Mouse (Mus musculus) adrenal gland, postnatal 10 days (tissue): Measurements from ENCODE around the gene H13. TPM values are rescaled to one million over a fixed set of nuclear protein-coding genes. Genes with fewer than 3 reads are reported as not detected.

Experiments used
- DNase-seq: peaks from one replicate; pipeline ENCODE4 v3.0.0; 2021; ENCODE audit warnings: mixed read lengths
- total RNA-seq, 2 experiments: library from RNA; stranded (reverse); gene quantifications; 2 replicates each; pipeline ENCODE4 v1.2.3; 2021

Gene H13
- total RNA-seq, 2 experiments from 2014 or later = 105 to 125 TPM

DNA sequence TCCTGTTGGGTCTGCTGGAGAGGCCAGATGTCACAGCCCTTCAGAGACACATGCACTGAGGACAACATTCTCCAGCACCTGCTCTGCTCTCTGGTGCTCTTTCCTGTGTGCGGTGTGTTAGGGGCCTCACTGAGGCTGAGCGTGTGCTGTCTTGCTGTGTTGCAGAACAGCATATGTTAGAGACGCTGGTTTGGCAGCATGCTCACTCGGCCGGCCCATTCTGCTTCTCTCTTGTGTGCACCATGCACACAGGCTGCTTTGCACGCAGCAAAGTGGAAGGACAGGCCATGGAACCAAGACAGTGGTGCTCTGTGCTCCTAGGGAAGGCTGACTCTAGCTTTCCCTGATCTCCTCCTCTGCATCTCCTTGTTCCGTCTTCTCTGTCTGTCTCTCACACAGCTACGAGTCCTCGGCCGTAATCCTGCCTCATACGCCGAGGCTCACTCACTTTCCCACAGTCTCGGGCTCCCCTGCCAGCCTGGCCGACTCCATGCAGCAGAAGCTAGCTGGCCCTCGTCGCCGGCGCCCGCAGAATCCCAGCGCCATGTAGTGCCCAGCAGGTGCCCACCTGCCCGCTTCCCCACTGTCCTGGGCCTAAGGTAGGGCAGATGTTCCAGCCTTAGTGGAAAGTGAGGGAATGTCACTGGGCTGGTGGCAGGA is 34.5 kb downstream of the H13 start:
- no peak for DNase-seq

GRCm38 (mm10) chr2:152704256-152704605 is 35.0 kb downstream of the H13 start:
- DNase-seq = no peak

GRCm38 (mm10) chr2:152704811-152705370 is 35.6 kb downstream of the H13 start:
- DNase-seq = no peak

- DNase-seq = peak; percentile 79
Measured at GRCm38 (mm10) chr2:152705993-152706571, 36.8 kb downstream of the H13 start.

DNA sequence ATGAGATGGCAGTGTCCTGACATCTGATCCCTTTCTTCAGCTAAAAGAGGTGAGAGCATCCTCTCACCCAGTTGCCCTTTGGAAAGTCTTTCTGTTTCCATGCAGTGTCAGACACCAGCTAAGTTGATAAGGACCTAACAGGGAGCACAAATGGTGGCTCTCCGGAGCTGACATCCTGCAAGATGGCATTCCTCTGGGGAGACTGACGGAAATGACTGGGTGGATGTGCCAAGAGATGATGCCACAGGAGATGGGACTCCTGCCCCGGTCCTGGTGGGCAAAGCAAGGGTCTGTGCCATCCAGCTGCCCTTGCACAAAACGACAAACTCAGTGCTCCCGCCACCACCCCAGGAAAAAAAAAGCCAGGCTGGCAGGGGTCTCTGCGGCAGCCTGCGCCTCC is 37.9 kb downstream of the H13 start:
- DNase-seq = no peak

GRCm38 (mm10) chr2:152707627-152708026 is 38.4 kb downstream of the H13 start:
- peak; percentile 96 for DNase-seq

- no peak for DNase-seq
Measured at GRCm38 (mm10) chr2:152709066-152709465, 39.8 kb downstream of the H13 start.

DNA sequence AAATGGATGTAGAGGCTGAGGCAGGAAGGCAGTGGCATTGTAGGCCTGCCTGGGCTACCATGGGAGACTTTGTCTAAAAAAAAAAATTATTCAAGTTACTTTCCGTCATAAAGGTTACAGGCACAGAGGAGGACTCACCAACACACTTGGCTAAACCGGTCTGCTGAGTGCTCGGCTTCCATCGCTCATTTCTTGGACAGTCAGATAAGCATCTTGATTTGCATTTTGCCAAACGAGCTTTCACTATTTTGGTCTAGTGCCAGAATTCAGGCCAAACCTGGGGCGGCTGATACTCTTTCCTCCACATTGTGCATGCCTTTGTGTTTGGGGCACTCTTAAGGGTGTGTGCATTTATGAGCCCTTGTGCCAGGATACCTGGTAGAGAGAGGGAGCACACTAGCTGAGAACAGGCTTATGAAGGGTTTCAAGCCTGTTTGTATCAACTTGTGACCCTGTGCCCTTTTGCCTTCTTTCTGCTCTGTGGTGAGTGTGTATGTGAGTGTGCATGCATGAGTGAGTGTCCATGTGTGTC is 47.0 kb downstream of the H13 start:
- DNase-seq = no peak

DNA sequence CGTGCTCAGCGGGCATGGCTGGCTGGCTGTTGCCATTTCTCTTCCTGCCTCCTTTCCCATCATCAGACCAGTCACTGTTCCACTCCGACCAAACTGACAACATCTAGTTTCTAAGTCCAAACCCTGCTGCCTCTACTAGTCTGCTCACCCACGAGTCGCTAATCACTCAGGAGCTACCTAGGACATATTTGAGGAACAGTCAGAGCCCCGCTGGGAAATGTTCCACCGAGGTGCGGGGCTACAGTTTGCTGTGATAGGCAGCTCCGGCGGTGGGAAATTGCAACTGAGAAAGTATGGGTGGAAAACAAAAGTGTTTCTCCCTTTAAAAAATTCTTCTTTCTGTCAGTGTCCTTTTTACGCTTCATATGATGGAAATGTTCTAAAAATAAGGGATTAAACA is 48.4 kb downstream of the H13 start:
- DNase-seq = no peak

DNA sequence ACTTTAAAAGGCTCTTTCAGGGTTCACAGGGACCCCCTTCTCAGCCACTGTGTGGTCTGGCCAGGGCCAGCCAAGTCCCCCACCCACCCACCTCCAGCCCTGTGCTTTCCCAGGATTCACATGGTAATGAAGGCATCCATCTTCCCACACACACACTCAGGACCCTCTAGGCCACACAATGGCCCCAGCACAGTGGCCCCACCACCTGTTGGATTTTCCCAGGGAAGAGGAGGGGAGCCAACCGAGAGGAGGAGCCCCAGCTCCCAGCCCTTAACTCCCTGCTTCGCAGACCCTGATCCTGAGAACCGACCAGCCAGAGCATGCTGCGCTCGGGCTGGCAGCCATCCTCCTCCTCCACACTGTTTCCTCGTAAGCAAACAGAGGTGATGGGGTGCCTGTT is 48.8 kb downstream of the H13 start:
- no peak for DNase-seq

DNA sequence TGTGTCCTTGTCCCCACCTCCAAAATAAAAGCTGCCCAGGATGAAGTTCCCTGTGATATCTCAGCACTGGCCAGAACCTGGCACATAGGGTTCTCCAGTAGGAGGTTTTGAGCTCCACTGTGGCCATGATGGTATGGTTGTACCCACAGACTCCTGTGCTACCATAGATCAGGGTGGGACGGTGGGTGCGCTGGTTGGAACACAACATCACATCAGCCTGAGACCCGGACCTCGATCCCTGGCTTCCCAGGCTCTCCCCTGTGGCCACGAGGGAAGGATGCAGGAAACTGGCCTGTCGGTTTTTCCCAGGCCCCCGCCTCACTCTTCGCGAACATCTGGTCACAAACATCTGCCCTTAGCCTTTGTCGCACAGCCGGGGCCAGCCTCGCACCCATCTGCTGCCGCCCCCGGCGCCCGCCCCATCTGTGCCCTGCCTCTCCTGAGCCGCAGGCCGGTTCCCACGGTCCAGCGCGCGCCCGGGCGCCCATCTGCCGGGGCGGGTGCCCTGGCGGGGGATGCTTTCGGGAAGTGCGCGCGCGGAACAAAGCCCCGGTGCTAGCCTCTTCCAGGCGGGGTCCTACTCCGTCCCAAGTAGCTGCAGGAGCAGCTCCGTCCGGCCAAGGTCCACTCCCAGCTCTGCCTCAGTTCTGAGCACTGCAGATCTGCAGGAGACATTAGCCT is 54.5 kb downstream of the H13 start:
- DNase-seq = no peak

DNA sequence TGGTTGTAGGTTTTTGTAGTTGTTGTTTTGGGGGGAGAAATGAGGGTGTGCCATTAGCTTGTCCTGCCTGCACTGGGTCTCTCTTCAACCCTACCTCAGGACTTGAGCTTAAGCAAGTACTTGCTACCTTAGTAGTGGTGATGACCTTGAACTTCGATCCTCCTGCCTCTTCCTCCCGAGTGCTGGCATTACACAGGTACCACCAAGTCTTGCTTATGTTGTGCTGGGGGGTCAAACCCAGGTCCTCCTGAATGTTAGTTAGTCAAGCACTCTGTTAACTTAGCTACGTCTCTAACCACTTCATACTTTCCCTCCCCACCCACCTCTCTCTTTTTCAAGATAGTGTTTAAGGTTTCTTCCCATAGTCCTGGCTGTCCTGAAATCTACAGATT is 55.1 kb downstream of the H13 start:
- no peak for DNase-seq

GRCm38 (mm10) chr2:152725178-152725750 is 56.0 kb downstream of the H13 start:
- DNase-seq = no peak

DNA sequence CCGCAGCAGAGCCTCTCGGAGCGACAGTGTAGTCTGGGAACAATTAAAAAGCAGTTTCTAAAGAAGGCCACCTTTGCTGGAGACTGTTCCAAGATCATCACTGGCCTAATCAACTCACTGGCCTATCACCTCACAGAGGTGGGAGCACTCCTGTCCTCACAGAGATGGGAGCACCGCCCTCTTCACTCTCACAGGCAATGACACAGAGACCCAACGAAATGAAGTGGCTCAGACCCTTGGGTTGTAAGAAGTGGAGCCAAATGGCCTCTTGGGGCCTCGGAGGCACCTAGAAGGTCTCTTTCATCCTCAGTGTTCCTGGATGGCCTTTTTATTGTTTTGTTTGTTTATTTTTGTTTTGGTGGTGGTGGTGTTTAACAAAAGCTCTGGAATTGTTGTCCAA is 57.0 kb downstream of the H13 start:
- no peak for DNase-seq

GRCm38 (mm10) chr2:152726751-152727335 is 57.6 kb downstream of the H13 start:
- DNase-seq = no peak

DNA sequence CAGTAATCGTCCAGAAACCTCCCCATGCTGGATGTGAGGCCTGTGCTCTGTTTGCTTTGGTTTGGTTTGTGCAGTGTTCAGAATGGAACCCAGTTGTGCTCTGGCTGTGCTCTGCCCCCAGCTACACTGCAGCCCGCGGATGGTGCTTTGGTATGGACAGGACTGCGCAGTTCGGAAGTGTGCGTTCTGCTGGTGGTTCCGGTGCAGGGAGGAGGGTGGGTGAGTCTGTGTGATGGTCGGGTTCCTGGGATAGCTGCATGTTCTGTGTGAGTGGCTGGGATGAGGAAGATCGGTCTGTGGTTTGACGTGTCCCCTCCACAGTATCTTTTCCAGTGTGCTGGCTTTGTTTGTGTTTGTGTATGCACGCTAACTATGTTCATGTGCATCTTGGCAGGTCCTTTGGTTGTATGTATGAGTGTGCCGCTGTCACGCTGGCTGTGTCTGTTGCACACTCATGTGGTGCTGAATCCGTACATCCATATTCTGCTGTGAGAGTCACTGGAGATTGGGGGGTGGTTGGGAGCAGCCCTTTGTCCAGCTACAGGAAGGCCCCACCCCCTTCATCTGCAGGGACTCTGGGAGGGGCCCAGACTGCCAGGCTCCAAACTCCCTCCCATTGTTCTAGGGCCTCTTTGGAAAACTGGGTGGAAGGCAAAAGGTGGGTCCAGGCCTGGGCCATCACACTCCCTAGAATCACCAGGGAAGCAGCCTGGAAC is 58.7 kb downstream of the H13 start:
- DNase-seq = no peak

DNA sequence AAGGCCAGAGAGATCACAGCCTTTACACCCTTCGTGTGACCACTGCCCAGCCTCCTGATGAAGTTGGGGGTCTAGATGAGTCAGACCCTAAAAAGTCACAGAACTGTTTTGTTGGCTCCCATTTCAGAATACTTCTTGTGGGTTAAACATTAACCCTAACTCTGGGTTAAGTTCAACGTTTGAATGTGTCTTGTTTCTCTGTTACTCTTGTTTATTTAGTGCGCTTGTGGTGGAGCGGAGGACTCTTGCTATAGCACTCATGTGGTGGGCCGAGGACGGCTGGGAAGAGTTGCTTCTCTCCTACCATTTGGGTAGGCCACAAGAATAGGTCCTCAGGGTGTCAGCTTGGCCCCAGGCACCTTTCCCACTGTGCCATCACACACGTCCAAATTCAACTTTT is 59.3 kb downstream of the H13 start:
- DNase-seq = no peak

DNA sequence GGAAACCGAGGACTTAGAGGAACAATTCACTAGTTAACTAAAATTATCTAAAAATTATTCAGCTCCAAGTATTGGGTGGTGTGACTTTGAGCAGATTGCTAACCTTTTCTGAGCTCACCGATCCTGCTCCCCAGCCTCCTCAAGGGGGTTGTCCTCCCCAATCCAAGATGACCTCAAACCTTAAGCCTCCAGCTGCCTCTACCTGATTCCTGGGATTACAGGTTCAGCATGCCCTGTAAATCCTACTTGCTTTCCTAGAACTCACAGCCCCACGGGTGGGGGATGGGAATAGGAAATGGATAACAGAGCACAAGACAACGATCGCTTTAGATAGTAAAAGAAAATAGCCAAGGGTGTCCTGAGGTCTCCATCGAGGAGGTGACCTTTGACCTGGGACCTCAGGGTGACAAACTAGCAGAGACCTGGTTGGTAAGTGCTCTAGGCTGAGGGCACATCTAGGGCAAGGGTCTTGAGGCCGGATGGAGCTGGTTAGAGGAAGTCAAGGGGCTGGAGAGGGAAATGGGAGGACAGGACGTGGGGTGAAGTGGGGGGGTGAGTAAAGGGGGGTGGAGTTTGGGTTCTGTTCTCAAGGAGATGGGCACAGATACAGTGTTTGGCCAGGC is 59.9 kb downstream of the H13 start:
- no peak for DNase-seq

DNA sequence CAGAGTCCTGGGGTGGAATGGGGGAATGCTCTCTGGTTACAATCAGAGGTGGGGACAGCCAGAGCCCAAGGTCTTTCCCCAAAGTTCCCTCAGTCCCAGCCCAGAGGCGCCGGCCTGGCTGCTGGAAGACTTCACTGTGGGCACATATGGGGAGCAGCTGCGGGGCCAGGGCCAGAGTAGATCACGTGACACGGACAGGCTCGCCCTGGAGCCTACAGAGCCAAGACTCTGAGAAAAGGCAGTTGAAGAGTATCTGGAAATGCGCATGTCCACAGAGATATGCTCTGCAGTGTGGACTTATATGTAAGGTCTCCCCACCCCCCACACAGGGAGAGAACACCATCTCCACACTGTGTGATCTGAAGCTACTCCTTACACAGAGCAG is 60.4 kb downstream of the H13 start:
- DNase-seq = peak; percentile 82

- DNase-seq = peak; percentile 56
Measured at GRCm38 (mm10) chr2:152733201-152733600, 63.9 kb downstream of the H13 start.

GRCm38 (mm10) chr2:152734501-152734900 is 65.2 kb downstream of the H13 start:
- no peak for DNase-seq
